Mouse (Mus musculus) activated CD4-positive, CD25-positive, alpha-beta regulatory T cell, adult 4 months (primary cell): ENCODE measurements around the gene Clec10a. TPM values are rescaled to one million over a fixed set of nuclear protein-coding genes. Genes with fewer than 3 reads are reported as not detected.

Source experiments
- ATAC-seq: one replicate; pipeline ENCODE4 v1.8.0; 2017
- polyA plus RNA-seq, 2 experiments: library from polyadenylated mRNA; unstranded; fragments of 100-300 nt; shearing (Covaris generic); gene quantifications; one replicate each; pipeline ENCODE4 v1.2.1; 2017

Clec10a gene
- polyA plus RNA-seq, 2 experiments from 2014 or later, result not detected

DNA sequence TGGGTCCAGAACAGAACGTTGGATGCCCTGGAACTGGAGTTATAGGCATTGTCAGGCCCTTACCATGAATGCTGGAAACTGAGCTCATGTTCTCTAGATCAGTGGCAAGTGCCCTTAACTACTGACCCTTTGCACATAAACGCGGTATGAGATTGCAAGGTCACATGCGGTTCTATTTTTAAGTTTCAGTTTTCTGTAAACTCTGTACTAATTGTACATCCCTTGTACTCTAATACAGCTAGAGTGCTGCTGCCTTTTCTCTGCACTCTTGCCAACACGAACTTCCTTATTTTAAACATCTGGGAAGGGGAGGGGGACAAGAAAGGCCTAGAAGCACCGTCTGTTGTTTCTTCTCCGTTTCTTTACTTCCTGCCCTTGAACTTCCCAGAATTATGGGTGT, 29.1 kb downstream of the Clec10a start:
- no peak for ATAC-seq

DNA sequence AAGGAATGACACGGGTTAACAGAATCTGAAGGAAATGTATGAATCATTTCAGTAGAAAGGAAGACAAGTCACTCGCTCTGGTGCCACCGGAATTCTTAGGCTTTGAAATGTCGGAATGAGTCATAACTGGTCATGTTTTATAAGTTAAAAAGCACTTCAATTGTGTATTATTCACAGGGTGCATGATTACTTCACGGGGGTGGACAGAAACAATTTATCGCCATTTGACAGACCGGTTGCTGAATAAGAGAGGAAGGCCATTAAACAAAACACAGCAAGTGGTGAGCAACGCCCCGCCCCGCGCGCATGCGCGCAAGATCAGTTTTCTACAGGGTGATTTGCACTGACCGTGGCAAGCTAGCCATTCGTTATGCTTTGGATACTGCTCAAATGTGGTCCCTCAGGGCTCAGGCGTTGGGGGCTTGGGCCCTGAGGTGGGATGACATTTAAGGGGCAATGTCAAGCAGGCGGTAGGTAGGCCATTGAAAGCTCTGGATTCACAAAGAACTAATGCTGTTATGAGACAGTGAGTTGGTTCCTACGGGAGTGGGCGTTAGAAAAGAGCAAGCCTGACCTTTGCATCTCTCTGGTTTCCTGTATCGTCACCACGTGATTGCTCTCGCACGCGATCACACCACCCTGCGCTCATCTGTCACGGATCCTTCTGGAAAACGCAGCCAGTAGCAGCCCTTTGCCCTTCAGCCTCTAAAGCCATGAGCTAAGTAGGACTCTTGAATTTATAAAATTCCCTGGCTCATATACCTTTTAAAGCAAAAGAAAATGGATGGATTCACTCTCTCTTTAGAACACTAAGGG, 33.5 kb downstream of the Clec10a start:
- no peak for ATAC-seq

DNA sequence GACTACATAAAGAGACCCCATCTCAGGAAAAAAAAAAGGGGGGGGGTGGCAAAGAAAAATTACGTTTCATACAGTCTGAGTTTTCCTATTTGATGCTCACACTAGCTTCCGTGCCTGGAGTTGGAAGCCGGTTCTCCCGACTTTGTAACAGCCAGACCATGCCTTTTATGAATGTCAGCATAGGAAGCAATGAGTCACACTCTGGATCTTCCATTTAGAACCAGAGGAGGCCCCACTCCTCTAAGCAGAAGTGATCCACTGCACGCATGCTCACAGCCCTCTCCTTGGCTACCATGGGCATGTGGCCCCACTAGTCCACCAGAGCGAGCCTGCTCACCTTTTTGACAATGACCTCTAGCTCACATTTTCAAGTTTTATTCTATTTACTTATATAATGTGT, 35.2 kb downstream of the Clec10a start:
- ATAC-seq, result no peak

DNA sequence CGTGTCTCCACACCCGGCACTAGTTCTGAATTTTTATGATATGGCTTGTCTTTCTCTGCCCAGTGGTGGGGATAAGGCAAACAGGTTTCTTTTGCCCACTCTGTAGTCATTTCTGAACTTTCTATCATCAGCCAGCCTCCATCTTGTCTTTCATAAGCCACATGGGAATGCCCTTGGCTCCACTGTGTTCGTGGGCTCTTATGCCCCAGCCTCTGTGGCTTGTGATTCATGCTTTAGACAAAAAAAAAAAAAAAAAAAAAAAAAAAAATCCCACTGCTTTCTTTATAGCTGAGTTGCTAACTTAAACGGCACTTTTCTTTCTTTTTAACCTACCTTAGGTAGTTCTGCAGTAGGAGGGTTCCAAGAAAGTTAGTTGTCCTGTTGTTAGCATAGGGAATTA, 36.2 kb downstream of the Clec10a start:
- no peak for ATAC-seq

DNA sequence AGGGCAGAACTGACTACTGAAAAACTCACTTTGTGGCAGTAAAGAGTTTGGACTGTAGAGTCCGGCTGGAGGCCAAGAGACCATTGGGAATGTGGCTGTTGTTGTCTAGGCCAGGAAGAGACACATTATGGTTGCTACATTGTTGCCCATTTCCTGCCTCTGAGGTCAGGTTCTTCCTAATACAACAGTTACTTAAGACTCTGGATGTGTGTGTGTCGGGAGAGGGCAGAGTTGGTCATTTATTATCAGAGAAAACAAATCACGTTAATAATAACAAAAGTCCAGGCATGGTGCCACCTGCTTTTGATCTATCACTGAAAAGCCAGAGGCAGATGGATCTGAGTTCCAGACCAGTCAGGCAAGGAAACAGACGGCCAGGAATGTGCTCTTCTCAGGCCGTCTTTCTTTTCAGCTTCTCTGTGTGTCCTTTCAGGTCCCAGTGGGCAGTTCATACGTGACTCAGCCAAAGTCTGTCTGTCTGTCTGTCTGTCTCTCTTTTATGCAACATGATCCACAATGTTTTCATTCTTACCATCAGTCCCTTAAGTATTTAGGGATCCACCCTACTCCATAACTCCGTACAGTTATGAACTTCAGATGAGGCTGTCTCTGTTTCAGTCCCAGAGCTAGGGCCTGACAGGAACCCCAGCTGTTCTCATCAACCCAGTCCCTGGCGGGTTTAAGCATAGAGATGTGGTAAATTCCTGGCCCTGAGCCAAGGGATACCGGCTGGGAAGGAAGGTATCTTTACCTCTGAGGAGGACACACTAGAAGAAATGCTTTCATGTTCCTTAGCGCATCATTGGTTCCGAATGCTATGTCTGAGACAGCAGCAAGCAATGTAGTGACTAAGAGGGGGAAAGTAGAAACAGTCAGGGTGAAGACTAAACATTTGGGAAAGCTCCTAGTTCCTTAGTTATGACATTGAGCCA, 37.6 kb downstream of the Clec10a start:
- ATAC-seq, result no peak

DNA sequence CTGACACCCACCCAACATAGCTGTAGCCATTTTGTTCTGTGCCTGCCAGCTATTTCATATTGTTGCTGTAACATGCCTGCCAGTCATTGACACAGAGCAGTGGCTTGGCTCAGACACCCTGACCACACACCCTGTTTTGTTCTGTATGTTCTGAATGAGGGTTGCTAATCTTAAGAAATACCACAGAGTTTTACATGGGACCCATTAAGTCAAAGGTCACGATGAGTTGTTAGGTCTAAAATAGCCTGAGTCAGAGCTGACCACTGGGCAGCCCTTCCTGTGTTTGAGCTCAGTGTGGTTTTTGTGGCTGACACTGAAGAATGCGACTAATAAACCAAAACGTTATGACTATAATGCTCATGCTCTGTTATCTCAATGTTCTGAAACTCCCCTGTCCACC, 42.3 kb downstream of the Clec10a start:
- ATAC-seq, result no peak

DNA sequence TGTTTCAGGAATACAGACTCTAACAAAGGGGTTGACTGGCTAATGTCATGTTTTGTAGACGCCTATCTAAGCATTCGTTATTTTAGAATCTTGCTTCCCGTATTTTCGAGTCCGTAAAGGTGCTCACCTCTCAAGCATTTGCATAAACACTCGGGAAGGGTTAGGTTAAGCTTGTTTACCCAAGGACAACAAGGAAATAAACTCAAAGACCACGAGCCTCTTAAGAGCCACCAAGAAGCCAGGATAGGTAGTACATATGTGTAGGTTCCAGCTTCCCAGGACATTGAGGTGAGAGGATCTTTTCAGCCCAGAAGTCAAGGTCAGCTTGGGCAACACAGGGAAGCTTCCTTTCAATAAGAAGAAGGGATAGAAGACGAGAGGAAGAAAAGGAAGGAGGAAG, 43.1 kb downstream of the Clec10a start:
- ATAC-seq, result no peak

DNA sequence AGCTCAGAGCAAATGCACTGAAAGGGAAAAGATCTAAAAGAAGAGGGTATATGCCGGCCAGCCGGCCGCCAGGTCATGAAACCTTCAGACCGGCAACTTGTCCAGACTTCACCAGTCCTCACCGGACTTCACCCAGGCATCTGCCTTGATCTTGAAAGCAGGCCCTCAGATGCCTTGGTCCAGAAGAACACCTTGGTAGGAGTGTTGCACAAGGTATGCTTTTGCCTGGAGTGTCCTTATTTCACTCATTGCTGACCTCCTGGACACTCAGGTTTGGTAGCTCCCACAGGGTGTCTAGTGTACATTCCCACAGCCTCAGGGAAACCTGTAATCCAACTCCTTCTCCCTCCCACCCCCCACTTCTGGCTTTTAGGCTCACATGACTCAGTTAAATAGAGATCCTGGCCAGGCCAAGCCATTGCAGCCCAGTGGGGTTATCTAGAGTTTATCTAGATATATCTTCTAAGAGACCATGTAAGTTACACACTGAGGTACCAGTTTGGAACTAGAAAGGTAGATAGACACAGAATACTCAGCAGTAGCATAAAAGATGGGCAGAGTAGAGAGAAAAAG, 44.1 kb downstream of the Clec10a start:
- no peak for ATAC-seq

DNA sequence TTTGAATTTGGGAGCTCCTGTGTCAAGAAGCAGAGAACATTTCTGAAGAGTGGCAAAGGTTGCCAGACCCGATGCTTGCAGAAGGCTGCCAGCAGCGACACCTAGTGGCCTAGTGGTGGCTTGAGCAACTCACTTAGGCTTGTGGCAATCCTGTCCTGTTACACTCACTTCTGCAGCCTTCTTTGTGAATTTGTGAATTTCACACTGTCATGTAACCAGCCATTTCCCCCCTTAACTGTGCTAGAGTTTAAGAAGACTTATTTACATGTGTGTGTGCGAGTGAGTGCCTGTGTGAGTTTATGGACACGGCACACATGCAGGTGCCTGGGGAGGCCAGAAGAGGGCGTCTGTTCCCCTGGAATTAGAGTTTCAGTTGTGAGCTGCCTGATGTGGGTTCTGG, 45.7 kb downstream of the Clec10a start:
- no peak for ATAC-seq

DNA sequence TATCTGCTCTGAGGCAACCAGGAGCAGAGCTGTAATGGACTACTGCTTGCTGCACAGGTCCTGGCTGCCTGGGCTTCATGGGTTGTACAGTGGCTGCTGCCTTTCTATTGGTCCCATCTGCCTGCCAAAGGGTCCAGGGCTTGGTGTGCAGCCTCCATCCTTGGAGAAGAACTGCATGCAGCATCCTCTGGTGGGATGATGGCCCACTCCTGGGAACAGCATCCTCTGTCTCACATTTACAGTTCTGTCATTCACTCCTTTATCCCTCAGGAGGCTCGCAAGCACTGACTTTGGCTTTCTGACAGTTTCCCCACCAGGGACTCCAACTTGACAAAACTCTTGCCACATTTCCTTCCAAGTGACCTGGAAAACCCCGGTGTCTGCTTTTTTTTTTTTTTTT, 50.8 kb downstream of the Clec10a start:
- no peak for ATAC-seq

DNA sequence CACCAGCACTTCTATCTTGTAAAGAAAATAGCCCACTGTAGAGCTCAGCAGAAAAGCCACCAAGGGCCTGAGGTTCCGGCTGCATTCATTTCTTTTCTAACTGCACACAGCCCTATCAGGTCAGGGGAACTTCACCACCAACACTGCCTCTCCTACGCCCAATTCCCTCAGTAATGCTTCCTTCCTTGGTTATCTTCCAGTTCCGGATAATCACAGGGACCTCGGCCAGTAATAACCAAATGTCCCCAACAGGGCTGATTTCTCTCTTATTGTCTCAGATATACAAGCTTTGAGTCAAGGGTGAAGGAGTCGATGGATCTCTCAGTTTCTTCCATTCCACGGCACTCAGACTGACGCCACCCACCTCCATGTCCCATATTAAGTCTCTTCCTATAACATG, 51.3 kb downstream of the Clec10a start:
- ATAC-seq, result no peak

DNA sequence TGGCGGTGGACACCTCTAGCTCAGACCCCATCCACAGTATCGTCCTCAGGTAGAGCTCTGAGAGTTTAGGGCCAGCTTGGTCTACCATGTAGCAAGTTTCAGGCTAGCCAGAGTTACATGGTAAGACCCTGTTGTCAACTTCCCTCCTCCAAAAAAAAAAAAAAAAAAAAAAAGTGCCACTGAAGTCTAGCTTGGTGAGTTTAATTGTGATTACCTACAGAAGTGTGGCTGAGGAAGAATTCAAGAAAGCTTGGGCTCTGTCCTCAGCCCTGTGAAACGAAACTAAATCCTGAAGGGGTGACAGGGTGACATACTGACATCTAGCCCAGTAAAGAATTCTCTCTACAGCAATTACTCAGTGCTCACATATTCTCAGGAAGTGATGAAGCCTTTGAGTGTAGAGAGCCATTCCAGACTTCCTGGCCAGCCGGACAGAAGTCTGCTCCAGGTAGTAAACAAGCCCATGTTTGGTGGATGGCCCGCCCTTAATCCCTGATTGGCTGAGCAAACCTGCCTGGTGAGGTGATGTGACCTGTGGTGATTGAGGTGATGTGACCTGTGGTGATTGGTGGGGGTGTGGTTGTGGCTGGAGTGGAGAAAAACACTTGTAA, 52.9 kb downstream of the Clec10a start:
- no peak for ATAC-seq

DNA sequence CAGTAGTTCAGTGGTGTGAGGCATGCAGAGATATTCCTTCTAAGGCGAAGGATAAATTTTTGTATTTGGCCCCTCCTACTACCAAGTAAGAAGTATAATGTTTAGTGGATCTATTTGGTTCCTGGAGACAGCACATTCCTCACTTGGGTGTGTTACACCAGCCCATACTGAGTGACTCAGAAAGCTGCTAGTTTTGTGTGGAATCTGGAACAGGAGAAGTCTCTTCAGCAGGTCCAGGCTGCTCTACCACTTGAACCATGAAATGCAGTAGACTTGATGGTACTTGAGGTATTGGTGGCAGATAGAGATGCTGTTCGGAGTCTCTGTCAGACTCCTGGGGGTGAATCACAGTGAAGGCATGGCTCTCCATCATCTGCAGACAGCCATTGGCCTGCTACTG, 54.7 kb downstream of the Clec10a start:
- ATAC-seq, result no peak

DNA sequence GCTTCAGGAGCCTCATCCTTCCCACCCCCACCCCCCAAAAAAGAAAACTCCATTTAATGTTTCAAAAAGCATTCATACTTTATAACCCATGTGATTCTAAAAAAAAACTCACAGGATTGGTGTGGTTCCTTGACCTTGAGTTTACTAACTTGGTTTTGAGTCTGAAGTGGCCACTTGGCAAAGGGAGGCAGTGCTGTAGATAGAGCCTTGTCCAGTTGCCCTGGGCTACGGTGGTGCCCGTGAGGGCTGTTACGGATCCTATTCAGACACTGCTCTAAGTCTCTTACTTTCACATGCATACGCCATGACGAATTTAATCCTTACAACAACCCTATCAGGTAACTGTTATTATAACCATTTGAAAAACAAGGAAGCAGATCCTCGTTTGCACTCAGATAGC, 56.0 kb downstream of the Clec10a start:
- no peak for ATAC-seq

DNA sequence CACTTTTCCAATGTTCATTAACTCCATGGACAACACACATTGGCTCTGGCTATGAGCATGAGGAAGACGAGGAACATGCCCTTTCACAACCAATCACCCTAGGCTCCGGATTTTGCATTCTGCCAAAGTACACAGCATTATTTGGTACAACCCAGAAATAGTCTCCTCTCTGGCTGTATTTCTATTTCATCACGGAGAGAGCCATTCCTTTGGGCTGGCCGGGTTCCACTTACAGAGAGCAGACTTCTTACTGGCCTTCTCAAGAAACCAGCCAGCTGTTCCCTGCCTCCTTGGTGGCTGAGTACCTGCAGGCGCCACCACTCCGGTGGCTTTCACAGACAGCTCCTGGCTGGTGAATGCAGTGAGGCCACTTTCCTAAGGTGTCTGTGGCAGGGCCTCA, 56.4 kb downstream of the Clec10a start, which contains the start of gene Slc16a11:
Gene Slc16a11 (plus strand): TSS at position 330 of the 400 bp plus-strand sequence.
- no peak for ATAC-seq

DNA sequence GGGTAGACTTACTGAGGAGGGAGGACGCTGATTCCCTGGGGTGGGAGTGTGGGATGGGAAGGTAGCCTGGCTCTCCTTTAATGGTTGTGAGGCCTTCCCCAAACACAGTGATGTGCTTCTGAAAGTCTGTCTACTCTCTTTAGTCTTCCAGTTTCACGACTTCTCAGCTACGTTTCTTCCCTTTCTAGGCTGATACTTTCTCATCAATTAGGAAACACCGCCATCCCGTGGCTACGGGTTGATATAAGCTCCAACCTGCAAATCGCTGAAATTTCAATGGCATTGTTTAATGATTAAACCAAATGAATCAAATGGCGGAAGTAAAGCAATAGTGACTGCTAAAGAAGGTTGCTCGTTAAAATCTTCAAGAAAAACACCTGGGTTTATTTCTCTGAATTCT, 56.9 kb downstream of the Clec10a start:
- ATAC-seq, result no peak

DNA sequence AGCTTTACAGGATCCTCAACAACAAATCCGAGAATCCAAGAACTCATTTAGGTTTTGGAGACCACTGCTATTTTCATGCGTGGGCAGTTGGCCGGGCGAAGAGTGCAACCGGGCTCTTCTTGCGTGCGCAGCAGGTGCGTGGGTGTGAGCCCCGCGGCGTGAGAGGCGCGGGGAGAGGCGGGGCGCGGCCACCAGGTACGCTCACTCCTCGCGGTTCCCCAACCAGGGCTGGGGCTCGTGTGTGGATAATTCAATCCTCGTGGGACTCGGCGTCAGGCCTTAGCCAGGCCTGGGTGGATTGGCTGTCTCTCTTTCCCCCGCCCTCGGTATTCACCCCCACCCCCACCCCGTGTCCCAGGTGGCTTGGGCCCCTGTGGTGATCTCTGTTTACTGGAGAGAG, 57.7 kb downstream of the Clec10a start:
- no peak for ATAC-seq

DNA sequence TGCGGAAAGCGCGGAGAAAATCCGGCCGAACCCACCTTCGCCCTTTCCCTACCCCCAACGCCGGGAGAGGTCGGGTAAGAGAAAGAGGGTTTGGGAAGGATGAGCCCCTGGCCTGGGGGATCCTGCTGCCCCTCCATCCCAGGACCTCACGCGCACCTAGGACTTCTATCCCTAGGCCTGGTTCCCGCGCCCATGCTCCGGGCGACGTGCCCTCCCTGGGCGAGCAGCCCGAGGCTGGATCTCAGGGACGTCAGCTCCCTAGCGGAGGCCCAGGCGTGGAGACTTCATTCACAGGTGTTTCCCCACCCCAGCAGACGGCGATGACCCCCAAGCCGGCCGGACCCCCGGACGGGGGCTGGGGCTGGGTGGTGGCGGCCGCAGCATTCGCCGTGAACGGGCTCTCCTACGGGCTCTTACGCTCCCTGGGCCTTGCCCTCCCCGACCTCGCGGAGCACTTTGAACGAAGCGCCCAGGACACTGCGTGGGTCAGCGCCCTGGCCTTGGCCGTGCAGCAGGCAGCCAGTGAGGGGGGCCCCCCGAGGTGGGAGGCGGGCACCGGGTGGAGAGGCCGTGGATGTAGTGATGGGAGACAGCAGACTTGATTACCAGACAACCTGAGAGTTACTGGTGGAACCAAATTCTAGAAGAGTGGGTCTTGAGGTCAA, 58.3 kb downstream of the Clec10a start:
- no peak for ATAC-seq

DNA sequence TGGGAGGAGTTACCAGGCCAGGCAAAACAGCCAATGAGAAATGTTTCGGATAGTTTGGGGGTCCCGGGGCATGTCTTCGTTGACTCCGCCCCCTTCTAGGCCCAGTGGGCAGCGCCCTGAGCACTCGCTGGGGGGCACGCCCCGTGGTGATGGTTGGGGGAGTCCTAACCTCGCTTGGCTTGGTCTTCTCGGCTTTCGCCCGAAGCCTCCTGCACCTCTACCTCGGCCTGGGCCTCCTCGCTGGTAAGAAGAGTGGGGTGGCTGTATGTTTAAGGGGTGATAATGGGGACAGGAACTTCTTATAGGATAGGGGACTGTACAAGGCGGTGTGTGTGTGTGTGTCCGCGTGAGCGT, 58.8 kb downstream of the Clec10a start:
- no peak for ATAC-seq

DNA sequence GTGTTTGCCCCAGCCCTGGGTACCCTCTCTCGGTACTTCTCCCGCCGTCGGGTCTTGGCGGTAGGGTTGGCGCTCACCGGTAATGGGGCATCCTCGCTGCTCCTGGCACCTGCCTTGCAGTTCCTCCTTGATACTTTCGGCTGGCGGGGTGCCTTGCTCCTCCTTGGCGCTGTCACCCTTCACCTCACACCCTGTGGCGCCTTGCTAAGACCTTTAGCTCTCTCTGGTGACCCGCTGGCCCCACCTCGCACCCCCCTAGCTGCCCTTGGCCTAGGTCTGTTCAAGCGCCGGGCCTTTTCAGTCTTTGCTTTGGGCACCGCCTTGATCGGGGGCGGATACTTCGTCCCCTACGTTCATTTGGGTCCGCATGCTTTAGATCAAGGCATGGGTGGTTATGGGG, 59.3 kb downstream of the Clec10a start:
- no peak for ATAC-seq

DNA sequence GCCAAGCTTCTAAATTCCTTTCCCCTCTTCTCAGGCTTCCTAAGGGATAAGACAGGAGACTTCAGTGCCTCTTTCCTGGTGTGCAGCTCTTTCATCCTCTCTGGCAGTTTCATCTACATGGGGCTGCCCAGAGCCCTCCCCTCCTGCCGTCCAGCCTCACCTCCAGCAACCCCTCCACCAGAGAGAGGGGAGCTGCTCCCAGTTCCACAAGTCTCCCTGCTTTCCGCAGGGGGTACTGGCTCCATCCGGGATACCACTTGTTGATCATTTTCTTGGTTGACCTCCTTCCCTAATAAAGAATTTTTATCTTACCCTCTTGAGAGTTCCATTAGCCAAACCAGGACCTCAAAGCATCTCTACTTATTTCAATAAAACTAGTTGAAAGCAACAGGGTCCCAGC, 60.1 kb downstream of the Clec10a start:
- no peak for ATAC-seq

DNA sequence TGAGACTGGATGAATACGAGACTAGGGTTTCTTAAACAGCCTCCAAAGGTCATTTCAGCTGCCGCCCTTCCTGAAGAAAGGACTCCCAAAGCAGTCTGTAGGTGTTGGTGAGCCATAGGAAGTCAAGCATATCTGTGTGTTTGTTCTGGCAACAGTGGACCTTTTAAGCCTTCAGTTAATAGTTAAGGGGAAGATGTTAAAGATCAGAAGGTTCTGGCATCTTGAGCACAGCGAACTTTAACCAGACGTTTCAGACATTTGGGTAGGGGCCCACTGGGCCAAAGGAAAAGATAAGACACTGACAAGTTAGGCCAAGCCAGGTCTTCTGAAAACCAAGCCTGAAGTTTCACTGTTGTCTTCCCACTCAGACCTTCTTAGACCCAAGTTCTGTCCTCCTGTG, 62.0 kb downstream of the Clec10a start:
- no peak for ATAC-seq
